Mouse (Mus musculus) liver, embryonic 12.5 days (tissue): ENCODE data around the gene Ceacam19. TPM values are rescaled to one million over a fixed set of nuclear protein-coding genes. Genes with fewer than 3 reads are reported as not detected.

ENCODE experiments used
- ATAC-seq: fragments of 200-750 bp; cut with Nextera tagmentation; 2 replicates; pipeline ENCODE4 v1.8.0; 2017; ENCODE audit warnings: moderate number of reproducible peaks, mild to moderate bottlenecking, moderate library complexity
- H3K27ac ChIP-seq: fragments of 300-500 bp; sonication (generic); 2 replicates; pipeline ENCODE4 v1.5.1; 2016; ENCODE audit warnings: mild to moderate bottlenecking
- H3K27me3 ChIP-seq: fragments of 300-500 bp; sonication (generic); replicated peaks from 2 replicates; pipeline ENCODE4 v1.6.1; 2016; ENCODE audit warnings: mild to moderate bottlenecking, moderate library complexity
- H3K36me3 ChIP-seq: fragments of 300-500 bp; sonication (generic); 2 replicates; pipeline ENCODE4 v1.6.1; 2016; ENCODE audit warnings: mild to moderate bottlenecking, moderate library complexity
- H3K4me1 ChIP-seq: fragments of 300-500 bp; sonication (generic); 2 replicates; pipeline ENCODE4 v1.6.1; 2016
- H3K4me2 ChIP-seq: fragments of 300-500 bp; sonication (generic); 2 replicates; pipeline ENCODE4 v1.6.1; 2016; ENCODE audit warnings: mild to moderate bottlenecking, moderate library complexity
- H3K4me3 ChIP-seq: fragments of 300-500 bp; sonication (generic); 2 replicates; pipeline ENCODE4 v1.5.1; 2016; ENCODE audit warnings: mild to moderate bottlenecking, moderate library complexity
- H3K9ac ChIP-seq: fragments of 300-500 bp; sonication (generic); 2 replicates; pipeline ENCODE4 v1.6.1; 2016; ENCODE audit warnings: mild to moderate bottlenecking, moderate library complexity
- H3K9me3 ChIP-seq: fragments of 300-500 bp; sonication (generic); replicated peaks from 2 replicates; pipeline ENCODE4 v1.6.1; 2016; ENCODE audit warnings: mild to moderate bottlenecking, moderate library complexity
- WGBS: fragments of 180-500 bp; shearing (Covaris S2); methylation state at CpG from one replicate; pipeline ENCODE4 v1.1.7; 2016; ENCODE audit not compliant: insufficient replicate concordance; 5-methylcytosine and 5-hydroxymethylcytosine counted together
- polyA plus RNA-seq: library from polyadenylated mRNA; unstranded; fragments of >200 nt; fragmentation: Nextera tagmentation; extraction: Ambion mirVana; gene quantifications from 2 replicates; pipeline ENCODE4 v1.2.1, GENCODE M21; 2016

Gene Ceacam19
- polyA plus RNA-seq, 1 experiment from 2014 or later = not detected

- Histone ChIP-seq H3K9ac (no peak overlapping the region), H3K4me2 (no peak overlapping the region), H3K27ac (no peak overlapping the region), H3K9me3 (no peaks in the 10 kb centered on the region), H3K27me3 (peaks cover 49% of the 10 kb centered on the region), H3K4me3 (no peak overlapping the region), H3K36me3 (no peaks in the 10 kb centered on the region), H3K4me1 (peaks cover 6% of the 10 kb centered on the region)
- 0 out of 2 replicates have a peak, but pooled peaks have one; percentile 19 for ATAC-seq
- WGBS = 74% methylated on average over 20 of the region's 20 CpGs
Measured at GRCm38 (mm10) chr7:19853526-19853925, 34.2 kb downstream of the Ceacam19 start.

- Histone ChIP-seq H3K36me3 (no peaks in the 10 kb centered on the region), H3K4me1 (peaks cover 17% of the 10 kb centered on the region), H3K9me3 (no peaks in the 10 kb centered on the region), H3K27ac (no peak within 1 kb of the TSS), H3K4me3 (no peak within 1 kb of the TSS; the same call in 1 of the 2 replicates), H3K27me3 (peaks cover 46% of the 10 kb centered on the region), H3K9ac (no peak within 1 kb of the TSS), H3K4me2 (peak within 1 kb of the TSS; percentile 36)
- WGBS = 5% methylated on average over 33 of the region's 33 CpGs
- peak; percentile 53; the same call in 1 of the 2 replicates for ATAC-seq
Measured at GRCm38 (mm10) chr7:19851858-19852570, 35.8 kb downstream of the Ceacam19 start, which contains the start of gene Gm19345. Gm19345 (plus strand) TSS chr7:19852003.

GRCm38 (mm10) chr7:19844521-19845171 lies 43.1 kb downstream of the Ceacam19 start:
- Histone ChIP-seq H3K36me3 (no peaks in the 10 kb centered on the region), H3K4me2 (no peak overlapping the region), H3K4me3 (no peak overlapping the region), H3K4me1 (peaks cover 24% of the 10 kb centered on the region), H3K27ac (no peak overlapping the region), H3K9ac (no peak overlapping the region), H3K9me3 (no peaks in the 10 kb centered on the region), H3K27me3 (peaks cover 21% of the 10 kb centered on the region)
- WGBS = 24% methylated on average over 15 of the region's 15 CpGs
- no peak for ATAC-seq

GRCm38 (mm10) chr7:19843561-19843960 lies 44.2 kb downstream of the Ceacam19 start:
- Histone ChIP-seq H3K4me1 (peaks cover 24% of the 10 kb centered on the region), H3K4me2 (no peak overlapping the region), H3K27ac (no peak overlapping the region), H3K4me3 (no peak overlapping the region), H3K36me3 (no peaks in the 10 kb centered on the region), H3K9ac (no peak overlapping the region), H3K27me3 (peaks cover 21% of the 10 kb centered on the region), H3K9me3 (no peaks in the 10 kb centered on the region)
- peak; percentile 52 for ATAC-seq
- 6% methylated on average over 11 of the region's 11 CpGs for WGBS

- H3K9ac ChIP-seq = no peak overlapping the region
- H3K36me3 ChIP-seq = no peaks in the 10 kb centered on the region
- H3K4me2 ChIP-seq = no peak overlapping the region
- 0 out of 2 replicates have a peak, but pooled peaks have one; percentile 17 for ATAC-seq
- peaks cover 21% of the 10 kb centered on the region for H3K27me3 ChIP-seq
- 34% methylated on average over 19 of the region's 19 CpGs for WGBS
- peaks cover 22% of the 10 kb centered on the region for H3K4me1 ChIP-seq
- H3K9me3 ChIP-seq = no peaks in the 10 kb centered on the region
- no peak overlapping the region for H3K4me3 ChIP-seq
- no peak overlapping the region for H3K27ac ChIP-seq
Measured at GRCm38 (mm10) chr7:19842885-19843504, 44.8 kb downstream of the Ceacam19 start.

- no peak overlapping the region for H3K4me3 ChIP-seq
- H3K9ac ChIP-seq = no peak overlapping the region
- H3K4me1 ChIP-seq = peaks cover 13% of the 10 kb centered on the region; the same call in 1 of the 2 replicates
- no peak overlapping the region for H3K4me2 ChIP-seq
- peak; percentile 70 for ATAC-seq
- H3K27me3 ChIP-seq = peaks cover 18% of the 10 kb centered on the region
- no peaks in the 10 kb centered on the region for H3K9me3 ChIP-seq
- H3K36me3 ChIP-seq = no peaks in the 10 kb centered on the region
- WGBS = 72% methylated on average over 21 of the region's 21 CpGs
- H3K27ac ChIP-seq = peak overlapping the region; percentile 66
Measured at GRCm38 (mm10) chr7:19841686-19842413, 45.9 kb downstream of the Ceacam19 start.

GRCm38 (mm10) chr7:19840936-19841335 lies 46.8 kb downstream of the Ceacam19 start:
- Histone ChIP-seq H3K4me2 (no peak overlapping the region), H3K27ac (peak overlapping the region; percentile 66; the same call in 1 of the 2 replicates)
- 70% methylated on average over 3 of the region's 3 CpGs for WGBS

GRCm38 (mm10) chr7:19840371-19840770 lies 47.4 kb downstream of the Ceacam19 start:
- no peak for ATAC-seq
- H3K4me3 ChIP-seq = no peak overlapping the region
- H3K9me3 ChIP-seq = no peaks in the 10 kb centered on the region
- peak overlapping the region; percentile 40; the same call in 1 of the 2 replicates for H3K27ac ChIP-seq
- no peak overlapping the region; the same call in 1 of the 2 replicates for H3K9ac ChIP-seq
- H3K36me3 ChIP-seq = no peaks in the 10 kb centered on the region
- H3K27me3 ChIP-seq = peaks cover 18% of the 10 kb centered on the region
- H3K4me1 ChIP-seq = peaks cover 13% of the 10 kb centered on the region; the same call in 1 of the 2 replicates
- 65% methylated on average over 4 of the region's 4 CpGs for WGBS
- H3K4me2 ChIP-seq = no peak overlapping the region

More at GRCm38 (mm10) chr7:19840936-19841335, 46.8 kb downstream of the Ceacam19 start:
- no peaks in the 10 kb centered on the region for H3K9me3 ChIP-seq
- no peak for ATAC-seq
- H3K4me1 ChIP-seq = peaks cover 13% of the 10 kb centered on the region; the same call in 1 of the 2 replicates
- H3K9ac ChIP-seq = no peak overlapping the region; the same call in 1 of the 2 replicates
- H3K4me3 ChIP-seq = no peak overlapping the region
- peaks cover 18% of the 10 kb centered on the region for H3K27me3 ChIP-seq
- no peaks in the 10 kb centered on the region for H3K36me3 ChIP-seq

- H3K4me1 ChIP-seq = 0 out of 2 replicates have a peak, but pooled peaks cover 5% of the 10 kb centered on the region
- no peak overlapping the region for H3K9ac ChIP-seq
- H3K4me3 ChIP-seq = no peak overlapping the region
- no peak overlapping the region for H3K4me2 ChIP-seq
- ATAC-seq = no peak
- H3K36me3 ChIP-seq = no peaks in the 10 kb centered on the region
- no peaks in the 10 kb centered on the region for H3K9me3 ChIP-seq
- H3K27me3 ChIP-seq = 0 out of 2 replicates have a peak, but pooled peaks cover 5% of the 10 kb centered on the region
- no peak overlapping the region for H3K27ac ChIP-seq
- 23% methylated on average over 3 of the region's 3 CpGs for WGBS
Measured at GRCm38 (mm10) chr7:19836843-19837242, 50.9 kb downstream of the Ceacam19 start.

- ATAC-seq = no peak
- Histone ChIP-seq H3K4me1 (peaks cover 15% of the 10 kb centered on the region), H3K27ac (no peak overlapping the region), H3K27me3 (0 out of 2 replicates have a peak, but pooled peaks cover 5% of the 10 kb centered on the region), H3K4me3 (no peak overlapping the region), H3K9me3 (no peaks in the 10 kb centered on the region), H3K4me2 (no peak overlapping the region), H3K9ac (no peak overlapping the region), H3K36me3 (no peaks in the 10 kb centered on the region)
- WGBS = 56% methylated on average over 3 of the region's 3 CpGs
Measured at GRCm38 (mm10) chr7:19834055-19834454, 53.7 kb downstream of the Ceacam19 start.

- no peak overlapping the region for H3K4me3 ChIP-seq
- no peak overlapping the region for H3K27ac ChIP-seq
- no peak overlapping the region for H3K4me2 ChIP-seq
- H3K36me3 ChIP-seq = no peaks in the 10 kb centered on the region
- H3K4me1 ChIP-seq = peaks cover 15% of the 10 kb centered on the region
- H3K9ac ChIP-seq = no peak overlapping the region
- 42% methylated on average over 9 of the region's 9 CpGs for WGBS
- H3K9me3 ChIP-seq = no peaks in the 10 kb centered on the region
- no peak for ATAC-seq
- H3K27me3 ChIP-seq = 0 out of 2 replicates have a peak, but pooled peaks cover 5% of the 10 kb centered on the region
Measured at GRCm38 (mm10) chr7:19831837-19832236, 55.9 kb downstream of the Ceacam19 start.
